Mouse (Mus musculus) liver, embryonic 13.5 days (tissue): ENCODE results near the gene Mecom. TPM values are rescaled to one million over a fixed set of nuclear protein-coding genes. Genes with fewer than 3 reads are reported as not detected.
"Not testable (repeated sequence)": the region's sequence is repeated elsewhere in the genome, so short reads cannot be mapped to it uniquely, and the experiment has no call there.

Experiments
- ATAC-seq: fragments of 200-750 bp; cut with Nextera tagmentation; 2 replicates; pipeline ENCODE4 v1.8.0; 2017; ENCODE audit warnings: low read depth, mild to moderate bottlenecking, moderate number of reproducible peaks, moderate library complexity
- DNase-seq: peaks from one replicate; pipeline ENCODE4 v3.0.0; 2022
- H3K27ac ChIP-seq: fragments of 300-500 bp; sonication (generic); 2 replicates; pipeline ENCODE4 v1.5.1; 2015; ENCODE audit warnings: moderate library complexity, mild to moderate bottlenecking, inconsistent platforms
- H3K27me3 ChIP-seq: fragments of 300-500 bp; sonication (generic); 2 replicates; pipeline ENCODE4 v1.6.1; 2015; ENCODE audit warnings: mild to moderate bottlenecking, inconsistent platforms
- H3K36me3 ChIP-seq: fragments of 300-500 bp; sonication (generic); 2 replicates; pipeline ENCODE4 v1.6.1; 2015; ENCODE audit warnings: mild to moderate bottlenecking, inconsistent platforms
- H3K4me1 ChIP-seq: fragments of 300-500 bp; sonication (generic); replicated peaks from 2 replicates; pipeline ENCODE4 v1.6.1; 2015; ENCODE audit warnings: inconsistent platforms
- H3K4me2 ChIP-seq: fragments of 300-500 bp; sonication (generic); 2 replicates; pipeline ENCODE4 v1.6.1; 2015; ENCODE audit warnings: inconsistent platforms, mild to moderate bottlenecking, moderate library complexity
- H3K4me3 ChIP-seq: fragments of 300-500 bp; sonication (generic); replicated peaks from 2 replicates; pipeline ENCODE4 v1.5.1; 2015; ENCODE audit warnings: mild to moderate bottlenecking, inconsistent platforms
- H3K9ac ChIP-seq: fragments of 300-500 bp; sonication (generic); 2 replicates; pipeline ENCODE4 v1.6.1; 2015; ENCODE audit warnings: mild to moderate bottlenecking, inconsistent platforms
- H3K9me3 ChIP-seq: fragments of 300-500 bp; sonication (generic); replicated peaks from 2 replicates; pipeline ENCODE4 v1.6.1; 2016; ENCODE audit warnings: inconsistent platforms
- WGBS: fragments of 180-500 bp; shearing (Covaris S2); methylation state at CpG from one replicate; pipeline ENCODE4 v1.1.7; 2015; ENCODE audit not compliant: insufficient replicate concordance; 5-methylcytosine and 5-hydroxymethylcytosine counted together
- polyA plus RNA-seq: library from polyadenylated mRNA; unstranded; fragments of >200 nt; fragmentation: Nextera tagmentation; extraction: Ambion mirVana; gene quantifications from 2 replicates; pipeline ENCODE4 v1.2.1, GENCODE M21; 2015

Gene Mecom
- polyA plus RNA-seq, 1 experiment from 2014 or later, result 0.81 TPM

DNA sequence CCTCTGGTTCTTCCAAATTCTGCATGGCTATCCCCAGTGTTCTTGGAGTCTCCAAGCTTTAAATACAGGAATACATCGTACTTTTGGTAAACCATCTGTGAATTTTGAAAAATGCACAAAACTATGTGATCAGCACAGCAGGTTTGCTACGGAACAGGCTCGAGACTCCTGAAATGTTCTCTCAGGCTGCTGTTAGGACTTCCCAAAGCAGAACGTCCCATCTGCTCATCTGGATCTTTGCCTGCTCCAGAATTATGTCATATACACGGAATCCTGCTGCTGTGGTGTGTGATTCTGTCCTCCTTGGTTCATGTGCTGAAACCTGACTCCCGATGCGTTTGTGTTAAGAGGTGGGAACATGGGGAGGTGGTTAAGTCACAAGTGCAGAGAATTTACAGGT, 1.1 kb upstream of the Mecom start:
- Histone ChIP-seq H3K27me3 (no peaks in the 10 kb centered on the region), H3K4me2 (no peak overlapping the region), H3K36me3 (no peaks in the 10 kb centered on the region), H3K27ac (no peak overlapping the region), H3K4me1 (no peaks in the 10 kb centered on the region), H3K4me3 (no peak overlapping the region), H3K9me3 (no peaks in the 10 kb centered on the region), H3K9ac (no peak overlapping the region)
- WGBS, result 66% methylated on average over 7 of the region's 7 CpGs
- no peak for DNase-seq
- no peak for ATAC-seq

GRCm38 (mm10) chr3:30546831-30547369, 908 bp downstream of the Mecom start:
- H3K4me2 ChIP-seq, result no peak overlapping the region
- DNase-seq (no peak), ATAC-seq (no peak)
- H3K27ac ChIP-seq, result no peak overlapping the region
- H3K4me1 ChIP-seq, result no peaks in the 10 kb centered on the region
- WGBS, result 55% methylated on average over 11 of the region's 11 CpGs
- H3K27me3 ChIP-seq, result no peaks in the 10 kb centered on the region
- no peaks in the 10 kb centered on the region for H3K9me3 ChIP-seq
- H3K36me3 ChIP-seq, result no peaks in the 10 kb centered on the region
- H3K4me3 ChIP-seq, result no peak overlapping the region
- no peak overlapping the region for H3K9ac ChIP-seq

- Histone ChIP-seq H3K36me3 (no peaks in the 10 kb centered on the region), H3K27me3 (no peaks in the 10 kb centered on the region), H3K27ac (no peak overlapping the region), H3K4me2 (no peak overlapping the region), H3K4me1 (no peaks in the 10 kb centered on the region), H3K4me3 (no peak overlapping the region), H3K9ac (no peak overlapping the region), H3K9me3 (no peaks in the 10 kb centered on the region)
- WGBS, result 49% methylated on average over 13 of the region's 13 CpGs
- ATAC-seq (no peak), DNase-seq (no peak)
These were observed 1.4 kb downstream of the Mecom start for GRCm38 (mm10) chr3:30546366-30546765.

DNA sequence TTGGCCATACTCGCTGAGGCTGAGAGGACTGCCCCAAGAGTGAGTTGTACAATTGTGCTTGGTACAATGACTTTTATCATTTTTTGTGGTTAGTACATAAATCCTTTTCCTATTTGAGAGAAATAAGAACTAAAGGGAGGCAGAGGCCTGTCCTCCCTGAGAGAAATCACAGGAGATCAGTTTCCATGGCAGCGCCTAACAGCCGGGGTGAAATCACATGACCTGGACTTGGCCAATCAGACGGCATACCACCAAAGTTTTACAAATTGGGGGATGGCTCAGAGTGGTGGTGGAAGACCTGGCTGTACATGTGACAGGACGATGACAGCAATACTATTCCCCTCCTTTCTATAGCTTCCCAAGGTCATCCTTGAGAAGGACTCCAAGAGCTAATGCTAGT, 2.6 kb downstream of the Mecom start:
- Histone ChIP-seq H3K27ac (no peak overlapping the region), H3K4me1 (no peaks in the 10 kb centered on the region), H3K36me3 (no peaks in the 10 kb centered on the region), H3K4me2 (no peak overlapping the region), H3K9me3 (no peaks in the 10 kb centered on the region), H3K27me3 (no peaks in the 10 kb centered on the region), H3K9ac (no peak overlapping the region), H3K4me3 (no peak overlapping the region)
- ATAC-seq (no peak), DNase-seq (no peak)
- WGBS, result 65% methylated on average over 5 of the region's 5 CpGs

- H3K4me1 ChIP-seq, result no peaks in the 10 kb centered on the region
- H3K27ac ChIP-seq, result no peak overlapping the region
- no peak overlapping the region for H3K4me2 ChIP-seq
- no peaks in the 10 kb centered on the region for H3K36me3 ChIP-seq
- DNase-seq (no peak), ATAC-seq (no peak)
- no peaks in the 10 kb centered on the region for H3K9me3 ChIP-seq
- H3K4me3 ChIP-seq, result no peak overlapping the region
- no peaks in the 10 kb centered on the region for H3K27me3 ChIP-seq
- WGBS, result 53% methylated on average over 5 of the region's 5 CpGs
- H3K9ac ChIP-seq, result no peak overlapping the region
These were observed 3.5 kb downstream of the Mecom start for GRCm38 (mm10) chr3:30544305-30544704.

- Histone ChIP-seq H3K4me2 (no peak overlapping the region), H3K9me3 (no peaks in the 10 kb centered on the region), H3K27me3 (no peaks in the 10 kb centered on the region), H3K36me3 (no peaks in the 10 kb centered on the region), H3K27ac (no peak overlapping the region), H3K4me3 (no peak overlapping the region), H3K4me1 (no peaks in the 10 kb centered on the region), H3K9ac (no peak overlapping the region)
- no peak for DNase-seq
- ATAC-seq, result no peak
- WGBS, result 68% methylated on average over 11 of the region's 11 CpGs
These were observed 12.0 kb downstream of the Mecom start for GRCm38 (mm10) chr3:30535821-30536220.

DNA sequence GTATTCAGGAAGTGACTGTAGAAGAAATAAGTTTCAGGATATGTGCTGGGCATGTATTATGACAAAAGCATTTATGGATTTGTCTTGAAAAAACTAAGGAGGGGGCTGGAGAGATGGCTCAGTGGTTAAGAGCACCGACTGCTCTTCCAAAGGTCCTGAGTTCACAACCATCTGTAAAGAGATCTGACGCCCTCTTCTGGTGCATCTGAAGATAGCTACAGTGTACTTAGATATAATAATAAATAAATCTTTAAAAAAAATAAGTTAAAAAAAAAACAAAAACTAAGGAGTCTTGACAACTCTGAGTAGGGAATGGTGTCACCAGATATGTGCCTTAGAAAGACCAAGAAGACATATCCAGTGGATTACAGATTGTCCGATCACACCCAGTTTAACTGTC, 27.1 kb downstream of the Mecom start:
- H3K36me3 ChIP-seq, H3K4me1 ChIP-seq, H3K9me3 ChIP-seq, ATAC-seq, H3K4me2 ChIP-seq, H3K9ac ChIP-seq, H3K27ac ChIP-seq, H3K4me3 ChIP-seq, DNase-seq: not testable (repeated sequence)
- 38% methylated on average over 3 of the region's 3 CpGs for WGBS
- H3K27me3 ChIP-seq, result peaks cover 19% of the 10 kb centered on the region

DNA sequence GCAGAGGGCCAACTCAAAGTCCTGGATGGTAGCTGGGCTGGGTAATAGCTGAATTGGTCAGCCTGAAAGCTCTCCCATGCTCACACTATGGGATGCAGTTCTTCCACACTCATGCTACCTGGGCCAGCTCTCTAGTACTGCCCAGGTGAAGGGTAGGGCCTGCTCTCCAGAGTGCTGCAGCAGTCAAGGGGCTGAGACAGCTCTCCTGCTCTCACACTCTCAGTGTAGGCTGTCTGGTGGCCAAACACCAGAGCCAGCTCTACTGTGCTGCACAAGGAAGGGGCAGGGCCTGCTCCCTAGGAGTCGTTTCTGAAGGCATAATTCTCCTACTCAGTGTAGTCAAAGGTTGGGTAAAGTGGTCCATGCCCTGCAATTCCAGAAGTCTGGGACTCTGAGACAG, 28.4 kb downstream of the Mecom start:
- Histone ChIP-seq H3K4me3 (no peak overlapping the region), H3K9ac (no peak overlapping the region), H3K27me3 (peaks cover 32% of the 10 kb centered on the region), H3K36me3 (no peaks in the 10 kb centered on the region), H3K4me1 (no peaks in the 10 kb centered on the region; the same call in 1 of the 2 replicates), H3K4me2 (no peak overlapping the region), H3K9me3 (no peaks in the 10 kb centered on the region), H3K27ac (no peak overlapping the region)
- DNase-seq (no peak), ATAC-seq (no peak)
- WGBS, result 30% methylated on average over 1 of the region's 1 CpGs

DNA sequence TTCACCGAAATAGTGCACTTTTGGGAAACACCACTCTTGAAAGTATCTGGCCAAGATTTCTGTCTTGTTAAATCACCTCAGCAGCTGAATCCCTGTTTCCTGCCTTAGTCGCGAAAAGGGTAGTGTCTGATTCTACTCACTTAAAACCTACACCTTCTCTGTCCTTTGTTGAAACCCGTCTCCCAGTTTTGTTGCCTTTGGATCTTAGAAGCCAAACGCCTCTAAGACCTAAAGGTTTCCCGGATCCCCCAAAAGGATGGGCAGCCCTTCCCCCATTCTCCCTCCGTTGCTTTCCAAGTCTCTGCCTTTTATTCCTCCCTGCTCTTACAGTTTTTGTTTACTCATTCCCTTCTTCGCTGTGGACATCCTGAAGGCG, 32.0 kb downstream of the Mecom start:
- H3K27ac ChIP-seq, result no peak overlapping the region
- ATAC-seq (no peak), DNase-seq (no peak)
- no peak overlapping the region for H3K9ac ChIP-seq
- H3K36me3 ChIP-seq, result no peaks in the 10 kb centered on the region
- H3K27me3 ChIP-seq, result peaks cover 68% of the 10 kb centered on the region
- no peak overlapping the region for H3K4me3 ChIP-seq
- WGBS, result 9% methylated on average over 9 of the region's 9 CpGs
- no peaks in the 10 kb centered on the region for H3K9me3 ChIP-seq
- H3K4me1 ChIP-seq, result no peaks in the 10 kb centered on the region; the same call in 1 of the 2 replicates
- H3K4me2 ChIP-seq, result no peak overlapping the region

DNA sequence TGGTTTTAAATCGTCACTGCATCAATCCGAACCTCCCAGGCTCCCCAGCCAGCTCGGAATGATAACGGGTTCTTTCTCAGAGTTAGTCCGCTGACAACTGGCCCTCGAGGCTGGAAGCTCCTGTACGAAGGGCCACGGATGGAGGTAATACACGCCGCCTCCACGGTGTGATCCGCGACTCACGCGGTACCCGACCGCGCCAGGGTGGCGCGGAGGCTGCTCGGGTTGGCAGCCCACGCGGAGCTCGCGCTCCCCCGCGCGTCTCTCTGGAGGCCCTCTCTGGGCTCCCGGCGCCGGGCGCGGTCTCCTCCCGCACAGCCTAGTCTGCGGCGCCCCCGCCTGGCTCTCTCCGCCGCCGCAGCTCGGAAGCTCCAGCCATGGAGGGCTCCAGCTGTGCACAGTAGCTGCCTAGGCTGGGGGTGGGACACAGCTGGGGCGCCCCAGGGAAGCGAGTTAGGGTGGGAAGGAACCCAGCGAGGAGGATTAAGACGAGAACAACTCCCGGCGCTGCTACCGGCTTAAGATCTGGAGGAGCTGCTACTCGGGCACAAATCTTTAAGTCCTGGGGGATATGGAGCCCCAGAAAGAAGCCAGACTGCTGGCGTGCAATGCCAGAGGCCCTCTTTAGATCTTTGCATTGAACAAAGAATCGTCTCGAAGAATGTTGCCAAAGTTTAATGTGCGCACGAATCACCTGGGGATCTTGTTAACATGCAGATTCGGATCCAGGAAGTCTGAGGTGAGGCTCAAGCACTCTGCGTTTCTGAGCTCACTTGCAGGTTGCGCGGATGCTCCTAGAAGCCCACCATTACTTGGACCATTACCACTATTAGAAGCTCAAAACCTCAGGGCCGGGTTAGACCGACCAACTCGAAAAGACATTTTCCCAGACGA, 32.7 kb downstream of the Mecom start:
- Histone ChIP-seq H3K4me3 (peak overlapping the region; percentile 32), H3K27ac (no peak overlapping the region), H3K9me3 (no peaks in the 10 kb centered on the region), H3K36me3 (no peaks in the 10 kb centered on the region), H3K4me1 (no peaks in the 10 kb centered on the region; the same call in 1 of the 2 replicates), H3K9ac (no peak overlapping the region), H3K4me2 (peak overlapping the region; percentile 48), H3K27me3 (peaks cover 75% of the 10 kb centered on the region)
- ATAC-seq, result peak; percentile 36; the same call in 1 of the 2 replicates
- DNase-seq, result no peak
- 2% methylated on average over 62 of the region's 62 CpGs for WGBS

DNA sequence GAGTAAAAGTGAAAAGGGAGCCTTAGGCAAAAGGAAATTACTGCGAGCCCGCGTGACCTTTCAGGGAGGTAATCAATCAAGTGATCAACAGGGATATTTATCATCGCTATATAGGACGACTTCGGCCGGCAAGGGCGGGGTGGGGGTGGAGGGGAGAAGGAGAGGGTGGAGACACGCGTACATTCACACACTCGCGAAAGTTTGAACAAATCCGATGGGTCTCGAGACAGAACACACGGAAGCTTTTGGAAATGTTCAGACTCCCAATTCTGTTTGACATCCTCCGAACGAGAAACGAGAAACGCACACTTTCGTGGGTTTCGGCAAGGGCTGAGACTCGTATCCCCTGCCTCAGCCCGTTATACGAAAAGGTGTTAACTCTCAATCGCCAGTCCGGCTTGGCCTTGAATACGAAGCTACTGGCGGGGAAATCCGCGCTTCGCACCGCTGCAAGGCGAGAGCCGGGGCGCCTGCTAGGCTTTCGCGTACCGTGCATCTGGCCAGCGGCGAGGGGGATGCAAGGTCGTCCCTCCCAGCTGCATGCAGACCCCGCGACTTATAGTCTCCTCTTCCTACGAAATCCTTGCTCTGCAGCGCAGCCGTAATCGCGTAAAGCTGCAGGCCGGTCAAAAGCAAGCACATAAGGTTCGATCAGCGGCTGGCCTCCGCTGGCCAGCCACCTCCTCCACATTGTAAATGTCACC, 33.6 kb downstream of the Mecom start:
- Histone ChIP-seq H3K36me3 (no peaks in the 10 kb centered on the region), H3K9ac (no peak overlapping the region), H3K4me3 (peak overlapping the region; percentile 32), H3K4me2 (peak overlapping the region; percentile 48), H3K27ac (no peak overlapping the region), H3K27me3 (peaks cover 84% of the 10 kb centered on the region), H3K4me1 (no peaks in the 10 kb centered on the region; the same call in 1 of the 2 replicates), H3K9me3 (no peaks in the 10 kb centered on the region)
- no peak for DNase-seq
- under 1% methylated on average over 52 of the region's 52 CpGs for WGBS
- ATAC-seq, result no peak
